Mouse (Mus musculus): ENCODE data around the gene Plcb2. TPM values are rescaled to one million over a fixed set of nuclear protein-coding genes. Genes with fewer than 3 reads are reported as not detected.
A peak's percentile ranks its signal among the peaks of the same experiment; 100 is the strongest.

Plcb2 gene
- 0.99 and 1.4 TPM in 2 replicates for polyA plus RNA-seq (2014; fragmentation: Nextera tagmentation; extraction: Ambion mirVana)

DNA sequence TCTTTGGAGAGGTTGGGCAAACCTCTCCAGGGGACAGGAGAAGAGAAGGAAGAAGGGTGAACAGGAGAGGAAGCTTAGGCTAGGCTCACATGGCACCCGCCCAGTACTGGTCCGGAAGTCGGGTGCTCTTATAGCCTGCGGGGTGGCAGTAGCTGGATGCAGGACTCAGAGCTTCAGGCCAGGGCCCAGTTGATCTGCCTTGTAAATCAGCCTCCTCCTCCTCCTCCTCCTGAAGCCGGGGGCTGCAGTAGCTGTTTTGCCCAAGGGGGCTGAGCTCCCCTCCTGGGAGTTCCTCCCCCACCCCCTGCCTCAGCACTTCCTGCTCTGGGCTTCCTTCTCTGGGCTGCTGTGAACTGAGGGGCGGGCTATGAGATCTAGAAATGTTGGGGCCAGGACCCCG is at the start of gene Plcb2:
Gene Plcb2, minus strand, starts transcription at position 102 of the 400 bp plus-strand sequence.
- no peaks in the 10 kb centered on the region for H3K9me3 ChIP-seq (replicated peaks; ENCODE audit: control insufficient read depth, low read length)
- H3K4me2 ChIP-seq, result peak within 1 kb of the TSS; percentile 42
- no peak within 1 kb of the TSS for H3K27ac ChIP-seq (ENCODE audit: low read depth, low read length)
- no peaks in the 10 kb centered on the region for H3K36me3 ChIP-seq (ENCODE audit: control insufficient read depth, insufficient read depth, low read length)
- ATAC-seq (replicated peaks; ENCODE audit: insufficient number of reproducible peaks, low FRiP score, low TSS enrichment), result 0 out of 2 replicates have a peak, but pooled peaks have one; percentile 10
- H3K4me3 ChIP-seq (ENCODE audit: low read depth, low read length), result peak within 1 kb of the TSS; percentile 10; the same call in 1 of the 2 replicates
- 0 out of 2 replicates have a peak within 1 kb of the TSS, but pooled peaks have one; percentile 34 for H3K9ac ChIP-seq (ENCODE audit: low read depth, low read length)
- peaks cover 16% of the 10 kb centered on the region for H3K27me3 ChIP-seq (ENCODE audit: control insufficient read depth, insufficient read depth, low read length)
- 18% methylated on average over 7 of the region's 7 CpGs for WGBS (ENCODE audit: insufficient replicate concordance)
- peaks cover 31% of the 10 kb centered on the region for H3K4me1 ChIP-seq (ENCODE audit: control insufficient read depth, insufficient read depth, low read length)

DNA sequence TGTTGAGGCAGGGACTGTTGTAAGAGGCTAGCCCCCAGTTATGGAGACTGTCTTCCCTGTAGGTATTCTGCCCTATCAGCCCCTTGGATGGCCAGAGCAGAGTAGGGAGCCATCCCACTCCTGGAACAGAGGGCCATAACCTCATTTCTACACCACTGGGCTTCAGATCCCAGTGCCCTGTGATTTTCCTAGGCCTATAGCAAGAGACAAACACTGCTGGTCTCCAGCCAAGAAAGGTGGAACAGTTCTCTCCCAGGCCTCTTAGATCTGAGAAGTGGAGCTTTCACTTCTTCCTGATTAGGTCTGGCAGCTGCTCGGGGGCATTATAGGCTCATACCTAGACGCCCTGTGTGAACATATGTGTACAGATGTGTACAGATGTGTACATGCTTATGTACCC is 48.1 kb upstream of the Plcb2 start:
- Histone ChIP-seq H3K27me3 (ENCODE audit: control insufficient read depth, insufficient read depth, low read length) (peaks cover 7% of the 10 kb centered on the region; the same call in 1 of the 2 replicates), H3K4me2 (no peak overlapping the region), H3K9ac (ENCODE audit: low read depth, low read length) (no peak overlapping the region), H3K27ac (ENCODE audit: low read depth, low read length) (no peak overlapping the region), H3K9me3 (replicated peaks; ENCODE audit: control insufficient read depth, low read length) (no peaks in the 10 kb centered on the region), H3K36me3 (ENCODE audit: control insufficient read depth, insufficient read depth, low read length) (no peaks in the 10 kb centered on the region), H3K4me1 (ENCODE audit: control insufficient read depth, insufficient read depth, low read length) (peaks cover 2% of the 10 kb centered on the region; the same call in 1 of the 2 replicates), H3K4me3 (ENCODE audit: low read depth, low read length) (no peak overlapping the region)
- 73% methylated on average over 2 of the region's 2 CpGs for WGBS (ENCODE audit: insufficient replicate concordance)
- ATAC-seq (replicated peaks; ENCODE audit: insufficient number of reproducible peaks, low FRiP score, low TSS enrichment), result no peak

DNA sequence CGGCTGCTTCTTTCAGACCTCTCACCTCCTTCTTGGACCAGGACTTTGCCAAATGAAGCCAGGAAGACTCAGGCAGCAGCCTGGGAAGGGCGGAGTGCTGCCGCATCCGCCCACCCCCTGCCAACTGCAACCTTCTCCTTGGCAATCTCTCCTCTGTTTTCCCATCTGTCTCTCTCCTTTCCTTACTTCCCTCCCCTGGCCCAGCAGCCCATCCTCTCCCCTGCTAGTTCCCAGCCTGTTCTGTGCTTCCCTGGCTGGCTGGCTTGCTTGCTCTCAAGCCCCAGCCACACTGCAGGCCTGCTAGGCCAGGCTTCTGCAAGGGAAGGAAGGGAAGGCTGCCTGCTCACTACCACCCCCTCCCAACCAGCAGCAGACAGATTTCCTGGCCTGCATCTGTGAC is 47.6 kb upstream of the Plcb2 start:
- H3K4me1 ChIP-seq (ENCODE audit: control insufficient read depth, insufficient read depth, low read length), result peaks cover 2% of the 10 kb centered on the region; the same call in 1 of the 2 replicates
- WGBS (ENCODE audit: insufficient replicate concordance), result 61% methylated on average over 3 of the region's 4 CpGs
- H3K4me2 ChIP-seq, result no peak overlapping the region
- no peak overlapping the region for H3K27ac ChIP-seq (ENCODE audit: low read depth, low read length)
- H3K9ac ChIP-seq (ENCODE audit: low read depth, low read length), result no peak overlapping the region
- no peak overlapping the region for H3K4me3 ChIP-seq (ENCODE audit: low read depth, low read length)
- no peaks in the 10 kb centered on the region for H3K9me3 ChIP-seq (replicated peaks; ENCODE audit: control insufficient read depth, low read length)
- no peak for ATAC-seq (replicated peaks; ENCODE audit: insufficient number of reproducible peaks, low FRiP score, low TSS enrichment)
- H3K27me3 ChIP-seq (ENCODE audit: control insufficient read depth, insufficient read depth, low read length), result peaks cover 7% of the 10 kb centered on the region; the same call in 1 of the 2 replicates
- H3K36me3 ChIP-seq (ENCODE audit: control insufficient read depth, insufficient read depth, low read length), result no peaks in the 10 kb centered on the region

DNA sequence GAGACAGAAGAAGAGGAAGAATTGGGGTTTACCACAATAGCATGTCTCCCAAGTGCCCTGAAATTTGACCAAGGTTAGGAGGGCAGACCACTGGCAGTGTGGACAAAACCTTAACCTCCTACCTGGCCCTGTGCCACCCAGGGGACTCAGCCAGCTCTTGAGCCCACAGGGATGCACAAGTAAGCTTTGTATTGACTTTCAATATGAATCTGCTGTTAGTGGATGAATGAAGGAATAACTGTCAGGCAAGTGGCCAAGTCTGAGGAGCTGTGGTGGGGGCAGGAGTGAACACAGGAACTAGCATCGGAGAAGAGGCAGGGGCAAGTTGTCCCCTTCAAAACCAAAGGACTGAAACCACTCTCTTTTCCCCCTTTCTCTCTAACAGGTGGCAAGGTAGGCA is 47.2 kb upstream of the Plcb2 start:
- Histone ChIP-seq H3K4me3 (ENCODE audit: low read depth, low read length) (no peak overlapping the region), H3K36me3 (ENCODE audit: control insufficient read depth, insufficient read depth, low read length) (no peaks in the 10 kb centered on the region), H3K4me2 (no peak overlapping the region), H3K9me3 (replicated peaks; ENCODE audit: control insufficient read depth, low read length) (no peaks in the 10 kb centered on the region), H3K9ac (ENCODE audit: low read depth, low read length) (no peak overlapping the region), H3K4me1 (ENCODE audit: control insufficient read depth, insufficient read depth, low read length) (peaks cover 2% of the 10 kb centered on the region; the same call in 1 of the 2 replicates), H3K27ac (ENCODE audit: low read depth, low read length) (no peak overlapping the region), H3K27me3 (ENCODE audit: control insufficient read depth, insufficient read depth, low read length) (peaks cover 5% of the 10 kb centered on the region; the same call in 1 of the 2 replicates)
- 46% methylated on average over 1 of the region's 1 CpGs for WGBS (ENCODE audit: insufficient replicate concordance)
- ATAC-seq (replicated peaks; ENCODE audit: insufficient number of reproducible peaks, low FRiP score, low TSS enrichment), result no peak

DNA sequence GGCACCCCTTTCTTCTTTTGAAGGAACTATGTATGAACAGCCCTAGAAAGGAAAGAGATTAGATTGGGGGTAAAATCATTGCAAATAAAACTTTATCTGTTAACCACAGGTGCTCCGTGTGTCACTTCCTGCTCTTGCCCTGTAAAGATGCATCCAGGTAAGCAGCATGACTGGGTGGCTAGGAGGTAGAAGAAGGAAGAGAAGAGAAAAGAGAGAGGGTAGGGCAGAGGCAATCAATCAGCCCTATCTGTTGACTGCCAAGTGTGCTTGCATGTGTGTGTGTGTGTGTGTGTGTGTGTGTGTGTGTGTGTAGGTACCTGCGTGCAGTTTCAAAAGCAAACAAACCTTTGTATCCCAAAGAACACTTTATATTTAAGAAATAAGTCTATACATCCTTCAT is 46.3 kb upstream of the Plcb2 start:
- no peak overlapping the region for H3K9ac ChIP-seq (ENCODE audit: low read depth, low read length)
- no peak for ATAC-seq (replicated peaks; ENCODE audit: insufficient number of reproducible peaks, low FRiP score, low TSS enrichment)
- 78% methylated on average over 2 of the region's 2 CpGs for WGBS (ENCODE audit: insufficient replicate concordance)
- peaks cover 2% of the 10 kb centered on the region; the same call in 1 of the 2 replicates for H3K4me1 ChIP-seq (ENCODE audit: control insufficient read depth, insufficient read depth, low read length)
- no peaks in the 10 kb centered on the region for H3K27me3 ChIP-seq (ENCODE audit: control insufficient read depth, insufficient read depth, low read length)
- H3K4me2 ChIP-seq, result no peak overlapping the region
- H3K27ac ChIP-seq (ENCODE audit: low read depth, low read length), result no peak overlapping the region
- no peak overlapping the region for H3K4me3 ChIP-seq (ENCODE audit: low read depth, low read length)
- H3K9me3 ChIP-seq (replicated peaks; ENCODE audit: control insufficient read depth, low read length), result no peaks in the 10 kb centered on the region
- H3K36me3 ChIP-seq (ENCODE audit: control insufficient read depth, insufficient read depth, low read length), result no peaks in the 10 kb centered on the region

DNA sequence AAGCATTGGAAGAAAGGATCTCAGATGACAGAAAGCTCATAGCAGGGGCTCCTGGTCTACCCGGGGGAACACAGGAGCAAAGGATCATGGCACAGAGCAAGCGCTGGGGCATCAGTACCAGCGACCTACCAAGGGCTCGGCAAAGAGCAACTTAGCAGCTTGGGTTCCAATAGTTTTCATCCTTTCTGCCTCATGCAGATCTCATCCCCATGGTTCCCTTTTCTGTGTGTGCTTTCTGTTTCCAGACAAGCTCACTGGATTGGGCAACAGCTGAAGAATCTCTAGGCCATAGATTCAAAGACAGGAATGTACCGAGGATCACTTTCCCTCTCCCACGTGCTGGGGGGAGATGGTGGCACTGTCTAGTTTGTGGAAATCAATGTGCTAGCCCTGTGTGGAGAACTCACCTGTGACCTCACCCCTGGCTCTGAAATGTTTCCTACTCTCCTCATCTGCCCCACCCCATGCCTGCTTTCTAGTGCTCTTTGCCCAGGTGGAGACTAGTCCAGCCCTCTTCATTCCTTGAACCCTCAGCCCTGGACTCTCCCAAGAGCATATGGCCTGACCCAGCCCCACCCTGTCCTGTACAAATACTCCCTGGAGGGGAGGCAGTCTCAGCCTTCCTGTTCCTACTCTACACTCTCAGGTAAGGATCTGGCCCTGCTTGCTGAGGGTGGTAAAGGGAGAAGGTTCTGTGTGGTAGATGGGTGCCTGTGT is 44.1 kb upstream of the Plcb2 start, which contains the start of gene Phgr1:
Gene Phgr1, plus strand, starts transcription at position 612 of the 717 bp plus-strand sequence.
- no peak within 1 kb of the TSS for H3K27ac ChIP-seq (ENCODE audit: low read depth, low read length)
- H3K9ac ChIP-seq (ENCODE audit: low read depth, low read length), result no peak within 1 kb of the TSS
- no peaks in the 10 kb centered on the region for H3K36me3 ChIP-seq (ENCODE audit: control insufficient read depth, insufficient read depth, low read length)
- no peak; the same call in 1 of the 2 replicates for ATAC-seq (replicated peaks; ENCODE audit: insufficient number of reproducible peaks, low FRiP score, low TSS enrichment)
- no peak within 1 kb of the TSS for H3K4me3 ChIP-seq (ENCODE audit: low read depth, low read length)
- no peaks in the 10 kb centered on the region for H3K27me3 ChIP-seq (ENCODE audit: control insufficient read depth, insufficient read depth, low read length)
- no peak within 1 kb of the TSS for H3K4me2 ChIP-seq
- H3K9me3 ChIP-seq (replicated peaks; ENCODE audit: control insufficient read depth, low read length), result no peaks in the 10 kb centered on the region
- H3K4me1 ChIP-seq (ENCODE audit: control insufficient read depth, insufficient read depth, low read length), result no peaks in the 10 kb centered on the region
- WGBS (ENCODE audit: insufficient replicate concordance), result 75% methylated on average over 6 of the region's 6 CpGs

DNA sequence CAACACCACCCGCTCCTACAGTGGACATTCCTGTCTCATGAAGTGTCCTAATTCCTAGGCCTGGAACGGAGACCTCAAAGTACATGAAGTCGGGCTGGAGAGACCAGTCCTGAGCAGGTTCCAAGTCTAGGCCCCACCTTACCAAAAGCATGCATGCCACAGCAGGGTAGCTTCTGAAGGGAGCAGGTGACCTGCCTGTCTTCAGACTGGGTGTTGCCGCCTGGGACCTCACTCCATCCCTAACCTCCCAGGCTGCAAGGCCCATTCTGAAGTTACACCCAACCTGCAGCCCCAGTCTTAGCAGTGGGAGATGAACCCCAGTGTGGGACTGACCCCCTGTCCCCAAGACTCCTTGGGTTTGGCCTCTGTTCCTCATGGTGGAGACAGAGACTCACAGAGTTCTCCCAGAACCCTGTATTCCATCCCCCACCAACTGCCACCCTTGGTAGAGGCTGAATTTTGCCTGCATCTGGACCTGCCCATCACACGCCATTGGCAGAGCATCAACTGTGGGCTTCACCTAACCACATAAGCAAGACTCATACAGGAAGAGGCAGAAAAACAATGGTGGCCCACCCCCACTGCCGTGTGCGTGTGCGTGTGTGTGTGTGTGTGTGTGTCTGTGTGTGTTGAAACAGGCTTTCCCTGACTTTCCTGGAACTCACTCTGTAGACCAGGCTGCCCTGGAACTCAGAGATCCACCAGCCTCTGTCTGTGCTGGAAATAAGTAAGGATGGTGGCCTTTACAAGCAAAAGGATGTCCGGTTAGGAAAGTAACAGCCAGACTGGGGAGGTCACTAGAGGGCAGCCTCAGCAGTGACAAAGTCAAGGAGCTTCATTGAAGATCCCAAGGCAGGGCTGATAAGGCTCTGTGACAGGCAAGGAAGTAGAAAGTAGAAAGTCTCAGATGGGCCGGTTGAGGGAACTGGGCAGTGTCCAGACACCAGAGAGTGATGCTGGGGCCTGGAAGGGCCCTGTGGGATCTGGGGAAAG is 38.1 kb upstream of the Plcb2 start:
- no peaks in the 10 kb centered on the region for H3K36me3 ChIP-seq (ENCODE audit: control insufficient read depth, insufficient read depth, low read length)
- H3K27ac ChIP-seq (ENCODE audit: low read depth, low read length), result no peak overlapping the region
- no peaks in the 10 kb centered on the region for H3K27me3 ChIP-seq (ENCODE audit: control insufficient read depth, insufficient read depth, low read length)
- no peak overlapping the region for H3K4me2 ChIP-seq
- no peak for ATAC-seq (replicated peaks; ENCODE audit: insufficient number of reproducible peaks, low FRiP score, low TSS enrichment)
- no peaks in the 10 kb centered on the region for H3K9me3 ChIP-seq (replicated peaks; ENCODE audit: control insufficient read depth, low read length)
- peaks cover 24% of the 10 kb centered on the region for H3K4me1 ChIP-seq (ENCODE audit: control insufficient read depth, insufficient read depth, low read length)
- 64% methylated on average over 10 of the region's 10 CpGs for WGBS (ENCODE audit: insufficient replicate concordance)
- no peak overlapping the region for H3K9ac ChIP-seq (ENCODE audit: low read depth, low read length)
- H3K4me3 ChIP-seq (ENCODE audit: low read depth, low read length), result no peak overlapping the region

DNA sequence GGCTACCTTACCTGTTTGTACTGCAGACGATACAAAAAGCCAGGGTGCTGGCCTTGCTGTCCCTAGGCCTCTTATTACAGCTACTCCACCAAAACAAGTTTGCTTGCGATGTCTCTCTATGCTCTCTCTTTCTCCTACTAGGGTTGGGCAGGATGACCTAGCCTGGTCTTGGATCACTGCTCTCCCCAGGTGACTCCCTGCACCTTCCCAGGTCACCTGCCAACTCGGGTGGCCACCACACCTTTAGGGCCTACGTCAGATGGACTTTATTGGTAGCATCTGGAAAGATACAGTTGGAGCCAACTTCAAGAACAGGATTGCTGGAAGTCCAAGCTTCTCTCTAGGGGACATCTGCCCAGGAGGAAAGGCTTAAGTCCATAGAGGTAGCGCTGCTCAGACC is 36.6 kb upstream of the Plcb2 start:
- Histone ChIP-seq H3K27ac (ENCODE audit: low read depth, low read length) (no peak overlapping the region), H3K9me3 (replicated peaks; ENCODE audit: control insufficient read depth, low read length) (no peaks in the 10 kb centered on the region), H3K4me3 (ENCODE audit: low read depth, low read length) (no peak overlapping the region), H3K27me3 (ENCODE audit: control insufficient read depth, insufficient read depth, low read length) (peaks cover 6% of the 10 kb centered on the region; the same call in 1 of the 2 replicates), H3K4me1 (ENCODE audit: control insufficient read depth, insufficient read depth, low read length) (peaks cover 32% of the 10 kb centered on the region), H3K36me3 (ENCODE audit: control insufficient read depth, insufficient read depth, low read length) (no peaks in the 10 kb centered on the region), H3K4me2 (no peak overlapping the region), H3K9ac (ENCODE audit: low read depth, low read length) (no peak overlapping the region)
- no peak for ATAC-seq (replicated peaks; ENCODE audit: insufficient number of reproducible peaks, low FRiP score, low TSS enrichment)
- 77% methylated on average over 5 of the region's 5 CpGs for WGBS (ENCODE audit: insufficient replicate concordance)

All from heart, embryonic 11.5 days (tissue).